Mouse (Mus musculus) brain, embryonic 14.5 days (tissue): ENCODE data around the gene Prickle1. TPM values are rescaled to one million over a fixed set of nuclear protein-coding genes. Genes with fewer than 3 reads are reported as not detected.

ENCODE experiments used
- DNase-seq: peaks from one replicate; pipeline ENCODE4 v3.0.0-alpha.2; 2011; ENCODE audit warnings: low read depth
- CTCF ChIP-seq: fragments of 200-500 bp; IDR thresholded peaks from 2 replicates; pipeline ENCODE4 v1.5.1; 2012; ENCODE audit warnings: inconsistent platforms, mild to moderate bottlenecking, moderate library complexity, borderline replicate concordance; ENCODE audit not compliant: insufficient read depth, insufficient read length; ENCODE audit errors: extremely low read depth
- POLR2A ChIP-seq: fragments of 200-500 bp; IDR thresholded peaks from 2 replicates; pipeline ENCODE4 v1.6.1; 2012; ENCODE audit warnings: mild to moderate bottlenecking, inconsistent platforms, borderline replicate concordance; ENCODE audit not compliant: poor library complexity, insufficient read depth, insufficient read length, severe bottlenecking; ENCODE audit errors: extremely low read depth
- polyA plus RNA-seq: library from polyadenylated mRNA; depleted of rRNA; stranded (reverse); fragments of >200 nt; gene quantifications from 2 replicates; pipeline ENCODE4 v1.2.3, GENCODE M21; 2012; rRNA removed

Gene Prickle1
- 6.1 and 10.4 TPM in 2 replicates for polyA plus RNA-seq

GRCm38 (mm10) chr15:93595746-93596145 lies at the start of gene Prickle1:
TSS of gene Prickle1 (minus strand) at chr15:93595891.
- TF ChIP-seq POLR2A (peak; percentile 90), CTCF (no peak)
- DNase-seq, result peak; percentile 95

DNA sequence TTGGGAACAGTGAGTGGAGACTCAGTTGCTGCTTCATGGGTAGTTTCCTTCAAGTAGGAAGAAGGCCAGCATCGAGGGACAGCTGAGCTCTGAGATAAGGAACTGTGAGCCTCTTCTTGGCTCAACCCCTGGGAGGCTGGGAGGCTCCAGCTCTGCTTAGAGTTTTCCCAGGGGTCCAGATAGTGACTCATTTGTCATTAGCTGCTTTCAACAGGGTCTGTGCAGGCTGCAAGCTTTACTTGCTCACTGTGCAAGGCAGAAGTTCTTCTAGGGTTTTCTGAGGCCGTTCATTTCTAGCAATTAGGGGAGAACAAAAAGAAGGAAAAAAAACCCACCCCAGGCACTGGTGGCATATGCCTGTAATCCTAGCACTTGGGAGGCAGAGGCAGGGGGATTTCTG lies 44.5 kb upstream of the Prickle1 start:
- no peak for DNase-seq
- TF ChIP-seq POLR2A (no peak), CTCF (no peak)

DNA sequence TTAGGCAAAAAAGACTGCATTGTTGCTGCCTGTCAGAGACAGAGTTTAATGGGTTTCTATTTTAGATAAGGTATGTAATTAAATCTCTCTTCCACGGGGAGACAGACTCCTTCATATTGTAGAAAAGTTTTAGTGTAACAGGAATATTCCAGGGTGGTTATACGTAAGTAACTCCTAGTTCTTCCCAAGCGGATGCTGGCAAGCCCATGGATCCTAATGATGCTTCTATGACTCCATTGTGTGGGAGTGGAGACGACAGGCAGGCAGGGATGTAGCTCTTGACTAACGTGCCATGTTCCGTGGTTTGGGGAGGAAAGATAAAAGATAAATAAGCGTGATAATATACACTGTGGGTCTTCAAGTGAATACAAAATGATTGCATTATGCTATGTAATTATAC lies 41.3 kb upstream of the Prickle1 start:
- no peak for DNase-seq
- TF ChIP-seq POLR2A (no peak), CTCF (no peak)

DNA sequence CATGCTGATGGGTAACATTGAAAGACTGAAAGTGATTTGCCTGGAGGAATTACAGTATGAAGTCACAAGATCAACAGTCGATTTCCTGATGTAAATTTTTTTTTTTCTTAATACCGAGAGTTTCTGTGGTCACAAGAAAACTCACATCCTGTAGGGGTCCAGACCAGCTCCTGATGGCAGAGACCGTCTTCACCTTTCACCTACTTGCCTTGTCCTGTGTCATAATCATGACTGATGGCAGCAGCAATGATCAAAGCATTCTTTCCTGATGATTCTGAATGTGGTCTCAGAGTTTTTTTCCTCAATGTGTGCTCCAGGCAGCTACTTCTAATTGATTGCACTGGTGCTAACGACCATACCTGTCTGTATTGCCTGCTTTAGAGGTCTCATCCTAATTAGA lies 39.9 kb upstream of the Prickle1 start:
- no peak for DNase-seq
- TF ChIP-seq CTCF (no peak), POLR2A (no peak)

- no peak for TF ChIP-seq CTCF
- TF ChIP-seq POLR2A, result no peak
- DNase-seq, result no peak
Observed at GRCm38 (mm10) chr15:93634536-93634935, 38.8 kb upstream of the Prickle1 start.

GRCm38 (mm10) chr15:93630001-93630541 lies 34.4 kb upstream of the Prickle1 start:
- TF ChIP-seq POLR2A, result no peak
- TF ChIP-seq CTCF, result no peak
- DNase-seq, result no peak

- no peak for DNase-seq
- TF ChIP-seq CTCF (no peak), POLR2A (no peak)
Observed at GRCm38 (mm10) chr15:93629201-93629600, 33.5 kb upstream of the Prickle1 start.

- TF ChIP-seq CTCF (no peak), POLR2A (no peak)
- DNase-seq, result no peak
Observed at GRCm38 (mm10) chr15:93627836-93628797, 32.4 kb upstream of the Prickle1 start.

GRCm38 (mm10) chr15:93619551-93619950 lies 23.9 kb upstream of the Prickle1 start:
- TF ChIP-seq POLR2A (no peak), CTCF (no peak)
- DNase-seq, result no peak

GRCm38 (mm10) chr15:93618442-93619150 lies 22.9 kb upstream of the Prickle1 start:
- TF ChIP-seq CTCF (no peak), POLR2A (no peak)
- no peak for DNase-seq

DNA sequence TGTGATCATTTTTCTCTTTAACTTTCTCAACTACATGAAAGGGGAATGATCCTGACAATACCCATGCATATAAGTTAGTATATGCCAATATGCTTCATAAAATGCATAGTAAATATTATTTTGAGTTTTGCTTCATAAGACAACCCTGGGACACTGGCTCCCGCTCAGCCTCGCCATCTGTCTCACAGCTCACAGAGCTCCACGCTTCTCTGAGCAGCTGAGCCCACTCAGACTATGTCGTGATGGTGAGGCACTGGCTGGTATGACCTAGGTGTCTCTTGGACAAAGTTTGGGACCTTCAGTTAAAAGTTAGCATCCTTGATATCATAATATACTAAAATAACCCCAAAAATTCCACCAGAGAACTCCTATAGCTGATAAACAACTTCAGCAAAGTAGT lies 20.6 kb upstream of the Prickle1 start:
- no peak for DNase-seq
- TF ChIP-seq CTCF, result no peak
- TF ChIP-seq POLR2A, result no peak

DNA sequence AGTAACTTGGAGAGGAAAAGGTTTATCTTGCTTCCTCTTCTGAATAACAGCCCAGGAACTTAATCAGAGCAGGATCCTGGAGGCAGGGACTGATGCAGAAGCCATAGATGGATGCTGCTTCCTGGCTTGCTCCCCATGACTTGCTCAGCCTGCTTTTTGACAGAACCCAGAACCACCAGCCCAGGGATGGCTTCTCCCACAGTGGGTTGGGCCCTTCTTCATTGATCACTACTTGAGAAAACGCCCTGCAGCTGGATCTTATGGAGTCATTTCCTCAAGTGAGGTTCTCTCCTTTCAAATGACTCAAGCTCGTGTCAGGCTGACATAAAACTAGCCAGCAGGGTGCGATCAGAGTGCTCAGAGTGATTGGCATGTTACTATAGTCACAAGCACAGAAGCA lies 19.3 kb upstream of the Prickle1 start:
- no peak for DNase-seq
- TF ChIP-seq CTCF (no peak), POLR2A (no peak)

- no peak for TF ChIP-seq POLR2A
- TF ChIP-seq CTCF, result no peak
- DNase-seq, result no peak
Observed at GRCm38 (mm10) chr15:93613606-93614005, 17.9 kb upstream of the Prickle1 start.
